Comparison of ENCODE assay signal across 22 mouse cellular contexts in the genomic region with DNA sequence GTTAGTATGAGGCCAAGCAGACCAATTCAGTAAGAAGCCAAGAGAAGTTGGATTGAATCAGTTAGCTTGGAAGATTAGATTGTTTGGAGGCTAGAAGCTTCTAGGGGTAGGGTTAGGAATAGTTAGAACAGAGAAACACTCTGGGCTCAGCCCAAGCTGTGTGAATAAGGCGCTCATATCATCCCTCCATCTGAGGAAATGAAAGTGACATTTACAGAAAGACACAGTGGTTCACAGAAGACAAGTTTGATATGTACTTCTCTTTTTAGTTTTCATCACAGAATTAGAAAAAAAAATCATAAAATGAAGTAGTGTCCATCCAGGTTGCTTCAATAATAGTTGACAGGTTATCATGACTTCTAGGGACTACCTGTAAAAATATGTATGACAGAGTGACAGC.
DNase-seq lines count a peak whose midpoint lies in the region; ATAC-seq lines count a peak whose summit lies in the region.
"Had no signal": no experiment of that assay in that cellular context is flagged by ENCODE, and none has a peak within 500 bp of the region (broad histone marks: within the 10 kb centered on the region; RNA-seq: fewer than 3 reads in every experiment).

No protein-coding gene starts in this region.

- H3K27ac ChIP-seq in intestine, embryonic 15.5 days = no peak overlapping the region
- no peak overlapping the region for H3K27ac ChIP-seq in heart, embryonic 11.5 days (ENCODE audit: low read depth, low read length)
- H3K27ac ChIP-seq: embryonic facial prominence, embryonic 13.5 days; embryonic facial prominence, embryonic 15.5 days; forebrain, embryonic 10.5 days; forebrain, embryonic 12.5 days had no signal

- H3K9ac ChIP-seq in intestine, embryonic 15.5 days = no peak overlapping the region
- no peak overlapping the region for H3K9ac ChIP-seq in heart, embryonic 11.5 days (ENCODE audit: low read depth, low read length)
- H3K9ac ChIP-seq: embryonic facial prominence, embryonic 13.5 days; embryonic facial prominence, embryonic 15.5 days; forebrain, embryonic 12.5 days had no signal

- no peaks in the 10 kb centered on the region for H3K9me3 ChIP-seq in intestine, embryonic 15.5 days
- no peaks in the 10 kb centered on the region for H3K9me3 ChIP-seq in heart, embryonic 11.5 days (replicated peaks; ENCODE audit: control insufficient read depth, low read length)
- H3K9me3 ChIP-seq: embryonic facial prominence, embryonic 13.5 days; embryonic facial prominence, embryonic 15.5 days; forebrain, embryonic 10.5 days; forebrain, embryonic 12.5 days had no signal

- H3K4me2 ChIP-seq in intestine, embryonic 15.5 days (replicated peaks) = no peak overlapping the region
- no peak overlapping the region for H3K4me2 ChIP-seq in heart, embryonic 11.5 days
- H3K4me2 ChIP-seq: embryonic facial prominence, embryonic 13.5 days; embryonic facial prominence, embryonic 15.5 days; forebrain, embryonic 12.5 days had no signal

- no peak for DNase-seq in kidney, adult 8-10 months
- DNase-seq: adrenal gland, adult 2 months; adrenal gland, postnatal 10 days; adrenal gland, postnatal 25 days; cerebellum, adult 11 months; cerebellum, adult 18-20 months; cerebellum, adult 8-10 months; cerebellum, adult 9-11 months; cerebellum, postnatal 14 days; cerebellum, postnatal 36 days; embryo, embryonic 11 days had no signal

- 91% methylated on average over 1 of the region's 1 CpGs for WGBS in intestine, embryonic 15.5 days
- WGBS in heart, embryonic 11.5 days (ENCODE audit: insufficient replicate concordance) = 81% methylated on average over 1 of the region's 1 CpGs

- H3K4me3 ChIP-seq in intestine, embryonic 15.5 days (replicated peaks) = no peak overlapping the region
- H3K4me3 ChIP-seq in heart, embryonic 11.5 days (ENCODE audit: low read depth, low read length) = no peak overlapping the region
- H3K4me3 ChIP-seq: embryonic facial prominence, embryonic 13.5 days; embryonic facial prominence, embryonic 15.5 days; erythroblast, embryonic 14.5 days; forebrain, embryonic 10.5 days; forebrain, embryonic 12.5 days had no signal

- H3K4me1 ChIP-seq in intestine, embryonic 15.5 days (replicated peaks) = no peaks in the 10 kb centered on the region
- H3K4me1 ChIP-seq in heart, embryonic 11.5 days (ENCODE audit: control insufficient read depth, insufficient read depth, low read length) = no peaks in the 10 kb centered on the region
- H3K4me1 ChIP-seq: embryonic facial prominence, embryonic 13.5 days; embryonic facial prominence, embryonic 15.5 days; forebrain, embryonic 10.5 days; forebrain, embryonic 12.5 days had no signal

- no peaks in the 10 kb centered on the region for H3K36me3 ChIP-seq in intestine, embryonic 15.5 days
- no peaks in the 10 kb centered on the region for H3K36me3 ChIP-seq in heart, embryonic 11.5 days (ENCODE audit: control insufficient read depth, insufficient read depth, low read length)
- H3K36me3 ChIP-seq: embryonic facial prominence, embryonic 13.5 days; embryonic facial prominence, embryonic 15.5 days; forebrain, embryonic 10.5 days; forebrain, embryonic 12.5 days had no signal

- H3K27me3 ChIP-seq in intestine, embryonic 15.5 days (replicated peaks) = no peaks in the 10 kb centered on the region
- no peaks in the 10 kb centered on the region for H3K27me3 ChIP-seq in heart, embryonic 11.5 days (ENCODE audit: control insufficient read depth, insufficient read depth, low read length)
- H3K27me3 ChIP-seq: embryonic facial prominence, embryonic 13.5 days; embryonic facial prominence, embryonic 15.5 days; forebrain, embryonic 12.5 days had no signal

- peak; percentile 73 for ATAC-seq in granulocyte monocyte progenitor cell, adult 5-6 weeks (replicated peaks; ENCODE audit: poor library complexity, severe bottlenecking)
- ATAC-seq in megakaryocyte, adult 5-6 weeks (ENCODE audit: poor library complexity, severe bottlenecking) = peak; percentile 76
- ATAC-seq in neutrophil, adult 5-6 weeks (ENCODE audit: extremely low read depth, insufficient number of reproducible peaks, low FRiP score, poor library complexity, severe bottlenecking) = peak; percentile 33; the same call in 1 of the 2 replicates
- ATAC-seq in intestine, embryonic 15.5 days = no peak
- no peak for ATAC-seq in heart, embryonic 11.5 days (replicated peaks; ENCODE audit: insufficient number of reproducible peaks, low FRiP score, low TSS enrichment)
- ATAC-seq: forebrain, embryonic 14.5 days had no signal

Comparison
In these comparisons a context has a peak if more than half of its experiments do, and no peak if none do; other contexts are left out.
1. ATAC-seq: peak in granulocyte monocyte progenitor cell, adult 5-6 weeks (single experiment), megakaryocyte, adult 5-6 weeks (single experiment) and neutrophil, adult 5-6 weeks (single experiment); none in intestine, embryonic 15.5 days (single experiment) and heart, embryonic 11.5 days (single experiment).